Mouse (Mus musculus) hindbrain, embryonic 15.5 days (tissue): ENCODE measurements around the gene Nhsl1. TPM values are rescaled to one million over a fixed set of nuclear protein-coding genes. Genes with fewer than 3 reads are reported as not detected.
A peak's percentile ranks its signal among the peaks of the same experiment; 100 is the strongest.

Experiments used
- ATAC-seq: fragments of 200-750 bp; cut with Nextera tagmentation; 2 replicates; pipeline ENCODE4 v1.8.0; 2017; ENCODE audit warnings: low read depth, moderate number of reproducible peaks, moderate TSS enrichment; ENCODE audit not compliant: low FRiP score
- H3K27ac ChIP-seq: fragments of 300-500 bp; sonication (generic); replicated peaks from 2 replicates; pipeline ENCODE4 v1.5.1; 2015; ENCODE audit warnings: mild to moderate bottlenecking, inconsistent platforms
- H3K27me3 ChIP-seq: fragments of 300-500 bp; sonication (generic); 2 replicates; pipeline ENCODE4 v1.6.1; 2015; ENCODE audit warnings: control low read depth, inconsistent platforms
- H3K36me3 ChIP-seq: fragments of 300-500 bp; sonication (generic); 2 replicates; pipeline ENCODE4 v1.6.1; 2015; ENCODE audit warnings: control low read depth, inconsistent platforms
- H3K4me1 ChIP-seq: fragments of 300-500 bp; sonication (generic); replicated peaks from 2 replicates; pipeline ENCODE4 v1.6.1; 2015; ENCODE audit warnings: control low read depth, inconsistent platforms
- H3K4me2 ChIP-seq: fragments of 300-500 bp; sonication (generic); 2 replicates; pipeline ENCODE4 v1.6.1; 2015; ENCODE audit warnings: moderate library complexity, mild to moderate bottlenecking, inconsistent platforms
- H3K4me3 ChIP-seq: fragments of 300-500 bp; sonication (generic); 2 replicates; pipeline ENCODE4 v1.5.1; 2015; ENCODE audit warnings: mild to moderate bottlenecking, inconsistent platforms
- H3K9ac ChIP-seq: fragments of 300-500 bp; sonication (generic); 2 replicates; pipeline ENCODE4 v1.6.1; 2015; ENCODE audit warnings: inconsistent platforms
- H3K9me3 ChIP-seq: fragments of 300-500 bp; sonication (generic); 2 replicates; pipeline ENCODE4 v1.6.1; 2016; ENCODE audit warnings: control low read depth, inconsistent platforms
- WGBS: fragments of 180-500 bp; shearing (Covaris S2); methylation state at CpG from one replicate; pipeline ENCODE4 v1.1.7; 2015; 5-methylcytosine and 5-hydroxymethylcytosine counted together
- polyA plus RNA-seq: library from polyadenylated mRNA; unstranded; fragments of >200 nt; fragmentation: Nextera tagmentation; extraction: Ambion mirVana; gene quantifications from 2 replicates; pipeline ENCODE4 v1.2.1, GENCODE M21; 2015

Gene Nhsl1
- polyA plus RNA-seq, 1 experiment from 2014 or later = 15.6 TPM

GRCm38 (mm10) chr10:18386224-18386623 is 67.4 kb downstream of the Nhsl1 start:
- Histone ChIP-seq H3K4me2 (no peak overlapping the region), H3K4me1 (peaks cover 14% of the 10 kb centered on the region), H3K27me3 (no peaks in the 10 kb centered on the region), H3K27ac (no peak overlapping the region), H3K36me3 (no peaks in the 10 kb centered on the region), H3K9ac (no peak overlapping the region), H3K4me3 (no peak overlapping the region), H3K9me3 (no peaks in the 10 kb centered on the region)
- no peak for ATAC-seq
- WGBS = 45% methylated on average over 7 of the region's 7 CpGs

DNA sequence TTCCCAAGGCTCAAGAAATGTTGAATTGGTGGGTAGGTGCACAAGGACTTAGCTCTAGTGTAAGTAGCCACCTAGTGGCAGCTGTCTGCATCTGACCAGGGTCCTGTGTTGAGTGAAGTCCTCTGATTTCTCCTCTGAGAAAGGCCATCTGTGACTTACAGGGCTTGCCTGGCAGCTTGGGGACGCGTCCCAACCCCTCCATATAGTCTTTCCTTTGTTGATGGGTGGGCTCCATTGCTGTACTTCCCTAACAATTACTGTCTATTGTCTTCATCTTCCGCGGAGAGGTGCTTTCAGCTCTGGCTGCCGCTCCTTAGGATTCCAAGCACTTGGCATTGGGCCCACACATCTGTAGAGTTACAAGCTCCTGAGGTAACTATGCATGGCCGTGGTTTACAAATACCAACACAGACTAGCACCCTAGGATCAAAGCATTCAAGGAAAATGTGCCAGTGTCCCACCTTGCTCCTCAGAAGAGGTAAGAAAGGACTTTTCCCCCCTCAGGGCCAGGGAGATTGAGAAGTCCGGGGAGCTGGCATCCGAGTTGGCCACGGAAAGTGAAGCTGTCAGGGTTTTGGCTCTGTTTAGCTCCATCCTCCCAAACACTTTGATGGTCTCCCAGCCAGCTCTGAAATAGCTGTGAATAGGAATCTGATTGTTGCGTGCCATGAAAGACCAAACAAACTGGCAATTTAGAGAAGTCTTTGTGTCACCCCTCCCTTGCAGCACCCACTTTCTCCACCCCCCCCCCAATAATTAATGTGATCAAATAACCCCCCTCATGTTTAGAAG is 70.2 kb downstream of the Nhsl1 start:
- Histone ChIP-seq H3K27ac (peak overlapping the region; percentile 68), H3K27me3 (no peaks in the 10 kb centered on the region), H3K9me3 (no peaks in the 10 kb centered on the region), H3K4me3 (no peak overlapping the region), H3K4me1 (peaks cover 14% of the 10 kb centered on the region), H3K4me2 (peak overlapping the region; percentile 22; the same call in 1 of the 2 replicates), H3K36me3 (no peaks in the 10 kb centered on the region), H3K9ac (no peak overlapping the region)
- 20% methylated on average over 10 of the region's 10 CpGs for WGBS
- peak; percentile 68 for ATAC-seq

DNA sequence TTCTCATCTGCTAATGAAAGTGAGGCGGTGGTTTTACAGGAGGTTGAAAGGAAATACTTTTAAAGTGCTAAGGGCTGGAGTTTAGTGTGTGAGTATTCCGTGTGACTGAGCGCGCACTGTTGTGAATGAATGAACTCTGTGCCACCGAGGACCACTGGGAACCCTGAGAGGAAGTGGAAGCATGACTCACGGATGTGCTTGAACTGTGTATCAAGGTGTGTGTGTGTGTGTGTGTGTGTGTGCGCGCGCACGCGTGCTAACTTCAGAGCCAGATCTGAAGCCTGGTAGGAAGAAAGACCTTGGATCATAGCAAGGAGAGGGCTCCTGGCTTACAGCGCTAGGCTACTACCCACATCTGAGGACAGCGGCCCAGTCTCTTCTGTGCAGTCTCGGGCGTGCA is 71.2 kb downstream of the Nhsl1 start:
- peaks cover 12% of the 10 kb centered on the region for H3K4me1 ChIP-seq
- no peak for ATAC-seq
- no peaks in the 10 kb centered on the region for H3K27me3 ChIP-seq
- no peak overlapping the region for H3K9ac ChIP-seq
- no peaks in the 10 kb centered on the region for H3K9me3 ChIP-seq
- H3K36me3 ChIP-seq = no peaks in the 10 kb centered on the region
- H3K4me3 ChIP-seq = no peak overlapping the region
- H3K27ac ChIP-seq = peak overlapping the region; percentile 68
- WGBS = 81% methylated on average over 15 of the region's 15 CpGs
- H3K4me2 ChIP-seq = 0 out of 2 replicates have a peak overlapping the region, but pooled peaks have one; percentile 22

DNA sequence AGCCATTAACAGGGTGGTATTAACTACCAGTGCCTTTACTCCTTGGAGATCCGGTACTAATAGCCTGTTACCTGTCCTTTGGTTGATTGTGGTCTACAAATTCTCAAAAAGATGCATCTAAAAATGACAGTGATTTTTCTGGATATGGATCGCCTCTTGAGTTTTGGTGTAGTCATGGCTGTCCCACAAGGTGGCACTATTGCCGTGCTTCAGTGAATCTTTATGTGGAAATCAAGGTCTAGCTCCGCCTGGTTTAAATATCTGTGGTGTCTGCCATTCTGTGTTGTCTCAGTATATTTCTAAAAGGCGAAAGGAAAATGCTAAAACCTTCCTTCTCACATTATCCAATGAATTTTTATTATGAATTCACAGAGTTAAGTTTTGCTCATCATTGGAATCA is 72.8 kb downstream of the Nhsl1 start:
- ATAC-seq = no peak
- no peaks in the 10 kb centered on the region for H3K27me3 ChIP-seq
- H3K9me3 ChIP-seq = no peaks in the 10 kb centered on the region
- H3K4me2 ChIP-seq = no peak overlapping the region
- H3K4me3 ChIP-seq = no peak overlapping the region
- no peak overlapping the region for H3K27ac ChIP-seq
- 35% methylated on average over 5 of the region's 5 CpGs for WGBS
- H3K4me1 ChIP-seq = peaks cover 10% of the 10 kb centered on the region
- H3K36me3 ChIP-seq = no peaks in the 10 kb centered on the region
- no peak overlapping the region for H3K9ac ChIP-seq

- peaks cover 10% of the 10 kb centered on the region for H3K4me1 ChIP-seq
- H3K4me2 ChIP-seq = no peak overlapping the region
- no peaks in the 10 kb centered on the region for H3K27me3 ChIP-seq
- no peak overlapping the region for H3K9ac ChIP-seq
- no peak overlapping the region for H3K27ac ChIP-seq
- H3K4me3 ChIP-seq = no peak overlapping the region
- WGBS = 80% methylated on average over 6 of the region's 6 CpGs
- H3K9me3 ChIP-seq = no peaks in the 10 kb centered on the region
- H3K36me3 ChIP-seq = no peaks in the 10 kb centered on the region
- no peak for ATAC-seq
Measured at GRCm38 (mm10) chr10:18392268-18392667, 73.5 kb downstream of the Nhsl1 start.

DNA sequence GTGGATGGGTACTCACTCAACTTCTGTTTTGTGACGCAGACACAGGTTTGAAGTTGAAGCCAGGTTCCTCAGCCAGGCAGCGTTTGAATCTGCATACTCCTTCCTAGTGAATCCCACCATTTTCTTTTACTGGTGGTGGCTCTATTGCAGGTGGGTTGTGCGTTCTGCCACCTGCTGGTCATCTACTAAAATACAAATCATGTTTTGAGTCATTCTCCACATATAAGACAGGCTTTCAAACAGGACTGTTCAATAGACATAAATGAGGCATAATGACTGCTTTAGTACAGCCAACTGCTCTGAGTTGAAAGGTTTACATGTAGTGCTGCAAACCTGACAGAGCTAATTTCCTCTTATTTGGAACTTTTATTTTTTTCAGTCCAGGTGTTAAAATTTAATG is 75.0 kb downstream of the Nhsl1 start:
- WGBS = 64% methylated on average over 3 of the region's 3 CpGs
- Histone ChIP-seq H3K4me3 (no peak overlapping the region), H3K27ac (no peak overlapping the region), H3K4me1 (peaks cover 8% of the 10 kb centered on the region), H3K27me3 (no peaks in the 10 kb centered on the region), H3K9me3 (no peaks in the 10 kb centered on the region), H3K9ac (no peak overlapping the region), H3K36me3 (no peaks in the 10 kb centered on the region), H3K4me2 (no peak overlapping the region)
- no peak for ATAC-seq

GRCm38 (mm10) chr10:18394270-18394669 is 75.5 kb downstream of the Nhsl1 start:
- 83% methylated on average over 7 of the region's 7 CpGs for WGBS
- H3K4me1 ChIP-seq = peaks cover 3% of the 10 kb centered on the region; the same call in 1 of the 2 replicates
- H3K36me3 ChIP-seq = no peaks in the 10 kb centered on the region
- H3K4me2 ChIP-seq = no peak overlapping the region
- no peaks in the 10 kb centered on the region for H3K9me3 ChIP-seq
- no peak overlapping the region for H3K27ac ChIP-seq
- H3K4me3 ChIP-seq = no peak overlapping the region
- H3K9ac ChIP-seq = no peak overlapping the region
- no peaks in the 10 kb centered on the region for H3K27me3 ChIP-seq
- ATAC-seq = no peak

GRCm38 (mm10) chr10:18400089-18400644 is 81.4 kb downstream of the Nhsl1 start:
- ATAC-seq = peak; percentile 39; the same call in 1 of the 2 replicates
- Histone ChIP-seq H3K4me2 (no peak overlapping the region), H3K27ac (no peak overlapping the region), H3K9me3 (no peaks in the 10 kb centered on the region), H3K27me3 (no peaks in the 10 kb centered on the region), H3K9ac (no peak overlapping the region), H3K36me3 (no peaks in the 10 kb centered on the region), H3K4me3 (no peak overlapping the region), H3K4me1 (no peaks in the 10 kb centered on the region)
- WGBS = 73% methylated on average over 7 of the region's 7 CpGs

- H3K4me3 ChIP-seq = no peak overlapping the region
- no peak overlapping the region for H3K27ac ChIP-seq
- no peaks in the 10 kb centered on the region for H3K4me1 ChIP-seq
- H3K9me3 ChIP-seq = no peaks in the 10 kb centered on the region
- WGBS = 74% methylated on average over 8 of the region's 8 CpGs
- H3K9ac ChIP-seq = no peak overlapping the region
- 0 out of 2 replicates have a peak, but pooled peaks cover under 1% of the 10 kb centered on the region for H3K27me3 ChIP-seq
- no peak; the same call in 1 of the 2 replicates for ATAC-seq
- H3K4me2 ChIP-seq = no peak overlapping the region
- H3K36me3 ChIP-seq = no peaks in the 10 kb centered on the region
Measured at GRCm38 (mm10) chr10:18400998-18401397, 82.2 kb downstream of the Nhsl1 start.

DNA sequence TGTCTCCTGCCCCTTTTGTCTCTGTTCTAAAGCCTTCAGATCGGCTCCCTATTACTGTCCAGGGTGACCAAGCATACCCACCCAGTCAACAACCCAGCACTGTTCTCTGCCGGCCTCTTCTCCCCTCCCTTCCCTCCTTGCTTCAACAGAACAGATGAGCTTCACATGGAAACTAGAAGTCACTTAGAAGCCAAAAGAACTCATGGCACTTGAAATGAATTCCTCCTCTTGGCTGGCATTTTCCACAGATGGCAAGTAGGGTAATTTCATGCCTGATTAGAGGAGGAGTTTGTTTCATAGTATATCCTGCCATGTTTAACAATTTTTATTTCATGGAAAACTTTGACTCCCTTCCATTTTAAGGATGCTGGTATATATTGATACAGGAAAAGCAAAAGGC is 85.2 kb downstream of the Nhsl1 start:
- no peak overlapping the region for H3K4me2 ChIP-seq
- H3K9me3 ChIP-seq = no peaks in the 10 kb centered on the region
- peaks cover 10% of the 10 kb centered on the region for H3K4me1 ChIP-seq
- no peak overlapping the region for H3K4me3 ChIP-seq
- no peak for ATAC-seq
- 0 out of 2 replicates have a peak, but pooled peaks cover 3% of the 10 kb centered on the region for H3K27me3 ChIP-seq
- no peaks in the 10 kb centered on the region for H3K36me3 ChIP-seq
- no peak overlapping the region for H3K9ac ChIP-seq
- 21% methylated on average over 2 of the region's 2 CpGs for WGBS
- H3K27ac ChIP-seq = no peak overlapping the region

DNA sequence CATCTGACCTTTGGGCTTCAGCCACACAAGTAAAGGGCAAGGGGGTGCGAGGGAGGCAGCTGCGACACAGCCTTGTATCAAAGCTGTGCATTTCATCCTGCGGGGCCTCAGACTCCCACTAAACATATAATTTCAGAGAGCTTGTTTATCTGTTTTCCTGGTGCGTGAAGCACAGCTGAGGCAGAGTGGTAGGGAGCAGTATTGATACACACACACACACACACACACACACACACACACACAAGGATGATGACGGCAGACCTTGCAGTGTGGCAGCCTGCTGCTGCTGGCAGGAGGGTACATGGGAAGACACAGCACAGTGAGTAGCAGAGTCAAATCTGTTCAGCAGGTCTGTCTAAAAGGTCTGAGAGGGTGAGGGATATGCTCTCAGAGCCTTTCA is 85.9 kb downstream of the Nhsl1 start:
- Histone ChIP-seq H3K27me3 (0 out of 2 replicates have a peak, but pooled peaks cover 3% of the 10 kb centered on the region), H3K9me3 (no peaks in the 10 kb centered on the region), H3K4me3 (no peak overlapping the region), H3K27ac (no peak overlapping the region), H3K9ac (no peak overlapping the region), H3K4me2 (no peak overlapping the region), H3K36me3 (no peaks in the 10 kb centered on the region), H3K4me1 (peaks cover 17% of the 10 kb centered on the region)
- 20% methylated on average over 5 of the region's 5 CpGs for WGBS
- ATAC-seq = no peak

GRCm38 (mm10) chr10:18407062-18407830 is 88.5 kb downstream of the Nhsl1 start:
- peak; percentile 89 for ATAC-seq
- WGBS = 2% methylated on average over 21 of the region's 21 CpGs
- H3K4me1 ChIP-seq = peaks cover 42% of the 10 kb centered on the region

More at GRCm38 (mm10) chr10:18407062-18407830, 88.5 kb downstream of the Nhsl1 start:
- H3K4me3 ChIP-seq = peak overlapping the region; percentile 48
- H3K9me3 ChIP-seq = no peaks in the 10 kb centered on the region
- peak overlapping the region; percentile 70 for H3K27ac ChIP-seq
- no peaks in the 10 kb centered on the region for H3K36me3 ChIP-seq
- peak overlapping the region; percentile 70 for H3K4me2 ChIP-seq
- H3K27me3 ChIP-seq = 0 out of 2 replicates have a peak, but pooled peaks cover 3% of the 10 kb centered on the region
- H3K9ac ChIP-seq = peak overlapping the region; percentile 51
